Mouse (Mus musculus): ENCODE data around the gene Psmd12.
"Not testable (repeated sequence)": the region's sequence is repeated elsewhere in the genome, so short reads cannot be mapped to it uniquely, and the experiment has no call there.

The Psmd12 gene

DNA sequence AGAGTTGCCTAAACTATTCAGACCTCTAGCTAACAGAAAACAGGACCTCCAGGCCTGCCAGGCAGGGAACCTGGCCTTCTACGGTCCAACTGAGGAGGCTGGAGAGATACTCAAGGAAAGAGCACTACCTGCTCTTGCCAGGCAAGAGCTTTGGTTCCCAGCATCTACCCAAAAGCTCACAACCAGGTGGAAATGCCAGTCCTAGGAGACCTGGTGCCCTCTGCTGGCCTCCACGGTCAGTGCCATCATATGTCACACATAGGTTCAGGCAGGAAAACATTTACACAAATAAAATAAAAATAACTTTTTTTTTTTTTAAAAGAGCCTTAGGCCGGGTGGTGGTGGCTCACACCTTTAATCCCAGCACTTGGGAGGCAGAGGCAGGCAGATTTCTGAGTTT is 16.8 kb upstream of the Psmd12 start:
- no peak for DNase-seq (ENCODE audit: low read depth)

DNA sequence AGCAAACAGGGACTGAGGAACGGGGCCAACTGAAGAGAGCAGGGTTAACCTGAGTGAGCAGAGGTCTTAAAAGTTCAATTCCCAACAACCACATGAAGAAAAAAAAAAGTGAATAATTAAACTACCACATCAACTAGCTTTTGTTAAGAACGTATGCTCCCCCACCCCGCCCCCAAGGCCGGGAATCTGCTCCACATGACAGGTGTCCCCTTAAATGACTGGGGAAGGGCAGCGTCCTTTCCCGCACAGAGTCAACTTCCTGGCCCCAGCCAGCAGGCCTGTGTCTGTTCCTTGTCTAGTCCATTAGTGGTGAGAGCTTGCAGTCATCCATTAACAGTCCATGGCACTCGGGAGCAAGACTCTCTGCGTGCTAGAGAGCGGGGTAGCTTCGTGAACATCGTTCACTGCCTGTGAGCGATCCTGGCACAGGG is 16.0 kb upstream of the Psmd12 start:
- no peak for DNase-seq (ENCODE audit: low read depth)

DNA sequence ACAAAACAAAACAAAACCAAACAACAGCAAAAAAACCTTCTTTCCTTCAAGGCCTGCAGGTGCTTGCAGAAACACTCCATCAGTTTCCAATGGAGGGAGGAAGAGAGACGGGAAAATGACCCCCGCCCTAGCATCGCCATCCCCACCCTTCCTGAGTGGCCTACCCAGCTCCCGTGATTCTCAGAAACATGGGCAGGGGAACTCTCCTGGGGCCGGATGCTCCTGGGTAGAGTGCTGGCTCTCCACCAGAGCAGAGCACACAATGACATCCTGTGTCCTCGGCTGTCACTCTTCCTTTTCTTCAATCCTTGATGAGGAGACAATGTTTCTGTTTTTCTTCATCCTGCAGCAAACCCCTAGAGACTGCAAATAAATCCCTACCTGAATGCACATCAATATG is 15.1 kb upstream of the Psmd12 start:
- DNase-seq (ENCODE audit: low read depth) = no peak

DNA sequence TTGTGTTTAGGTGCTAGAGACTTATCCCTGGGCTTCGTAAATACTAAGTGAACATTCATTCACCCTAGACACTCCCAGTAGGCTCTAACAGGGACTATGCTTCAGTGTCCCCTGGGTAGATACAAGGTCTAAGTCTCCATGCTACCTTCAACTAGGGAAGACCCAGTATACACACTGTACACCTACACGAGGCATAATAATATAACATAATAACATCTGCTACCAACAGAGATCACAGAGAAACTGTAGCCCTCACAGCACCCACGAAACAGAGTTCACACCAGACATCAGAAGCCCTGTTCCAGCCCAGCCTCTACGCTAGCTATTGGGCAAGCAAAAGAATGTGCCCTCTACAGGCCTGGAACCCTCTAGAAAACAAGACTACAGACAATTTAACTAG is 14.2 kb upstream of the Psmd12 start:
- no peak for DNase-seq (ENCODE audit: low read depth)

DNA sequence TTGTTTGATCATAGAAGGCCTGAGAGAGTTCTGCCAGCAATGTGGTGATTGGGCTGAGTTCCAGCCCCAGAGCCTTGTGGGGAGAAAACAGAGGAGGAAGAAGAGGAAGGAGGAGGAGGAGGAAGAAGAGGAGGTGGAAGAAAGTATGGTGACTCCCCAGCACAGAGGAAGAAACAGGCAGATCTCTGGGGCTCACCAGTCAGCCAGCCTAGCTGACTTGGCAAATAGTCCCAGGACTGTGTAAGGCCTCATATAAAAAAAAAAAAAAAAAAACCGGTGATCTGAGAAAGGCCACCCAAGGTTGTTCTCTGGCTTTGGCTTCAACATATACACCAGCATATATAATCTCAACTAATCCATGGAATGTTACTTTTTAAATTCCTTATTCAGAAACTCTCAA is 13.3 kb upstream of the Psmd12 start:
- DNase-seq (ENCODE audit: low read depth) = no peak

DNA sequence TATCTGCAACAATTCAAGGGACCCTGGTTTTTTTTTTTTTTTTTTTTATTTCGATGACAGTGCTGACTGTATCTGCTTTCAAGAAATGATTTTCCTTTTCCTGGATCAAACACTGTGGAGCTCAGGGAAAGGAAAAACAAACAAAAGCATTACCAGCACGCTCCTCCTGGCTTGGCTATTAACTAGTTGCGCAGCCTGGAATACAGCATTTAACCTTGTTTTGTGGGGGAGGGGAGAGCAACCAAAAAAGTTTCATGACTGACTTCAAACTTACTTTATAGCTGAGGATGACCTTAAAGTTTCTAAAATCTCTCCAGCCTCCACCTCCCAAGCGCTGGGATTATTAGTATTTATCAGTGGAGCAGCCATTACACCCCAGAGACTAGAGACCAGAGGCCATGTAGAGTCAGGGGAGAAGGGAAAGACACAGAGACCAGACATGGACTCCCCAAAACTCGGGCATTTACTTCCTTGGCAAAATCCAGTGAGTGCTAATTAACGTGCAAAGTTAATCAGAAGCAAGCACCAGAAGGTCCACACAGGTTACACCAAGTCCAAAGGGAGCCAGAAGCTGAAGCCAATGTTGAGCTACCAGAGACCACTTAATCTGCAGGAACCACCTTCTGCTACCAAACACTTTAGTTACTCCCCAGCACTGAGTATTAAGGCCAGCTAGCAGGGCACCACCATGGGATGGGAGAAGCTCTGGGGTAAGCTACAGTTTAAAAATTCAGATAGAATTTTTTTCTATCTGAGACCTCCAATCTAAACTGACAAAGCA is 12.5 kb upstream of the Psmd12 start:
- no peak for DNase-seq (ENCODE audit: low read depth)

DNA sequence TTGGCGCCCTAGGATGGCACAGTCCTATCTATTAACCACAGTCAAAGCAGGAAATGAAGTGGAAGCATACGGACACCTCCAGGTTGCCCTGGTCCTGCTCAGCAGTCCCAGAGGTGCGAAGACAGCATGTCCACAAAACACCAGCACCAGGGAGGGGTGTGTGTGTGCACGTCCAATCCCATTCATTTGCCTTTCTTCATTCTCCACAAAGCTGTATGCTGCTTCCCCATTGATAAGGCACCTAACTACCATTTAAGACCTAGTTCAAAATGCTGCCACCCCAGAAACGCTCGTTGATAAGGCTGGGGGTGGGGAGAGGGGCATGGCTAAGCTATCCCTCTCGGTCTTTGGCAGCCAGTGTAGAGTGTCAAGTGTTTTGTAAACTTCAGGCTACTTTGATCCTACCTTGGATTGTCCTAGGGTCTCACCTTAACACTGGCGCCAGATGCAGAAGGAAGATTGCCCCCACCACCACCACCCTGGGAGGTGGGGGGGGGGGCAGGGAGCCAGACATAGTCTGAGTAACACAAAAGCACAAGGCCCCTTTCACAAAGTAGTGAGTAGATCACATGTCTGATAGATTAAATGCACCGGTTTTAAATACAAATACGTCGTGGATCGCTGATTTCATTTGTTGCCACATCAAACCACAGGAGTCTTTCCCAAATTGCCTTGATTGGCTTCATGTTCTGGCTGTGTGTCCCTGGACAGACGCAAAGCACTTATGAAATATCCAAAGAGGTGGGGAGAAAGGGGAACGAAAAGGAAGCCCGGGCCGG is 10.8 kb upstream of the Psmd12 start:
- DNase-seq (ENCODE audit: low read depth) = no peak

DNA sequence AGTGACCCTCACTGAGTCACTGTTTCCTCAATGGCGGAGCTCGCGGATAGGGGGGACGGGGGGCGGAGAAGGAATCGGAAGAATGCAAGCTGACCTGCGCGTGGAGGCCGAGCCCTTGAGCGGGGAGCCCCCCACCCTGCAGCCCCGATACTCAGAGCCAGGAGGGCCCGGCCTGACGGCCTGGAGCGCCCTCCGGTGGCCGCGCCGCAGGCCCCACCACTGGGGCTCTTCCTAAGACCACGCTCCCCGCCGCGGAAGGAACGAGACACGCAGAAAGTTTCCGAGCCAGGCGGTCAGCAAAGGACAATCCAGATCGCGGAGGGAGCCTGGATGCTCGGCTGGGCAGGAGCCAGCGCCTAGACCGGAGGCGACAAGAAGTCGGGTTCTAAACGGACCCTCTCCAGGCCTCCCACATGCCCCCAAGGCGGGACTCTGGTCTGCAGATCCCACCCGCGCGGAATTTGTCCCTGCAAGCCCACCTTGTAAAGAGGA is 10.2 kb upstream of the Psmd12 start:
- DNase-seq (ENCODE audit: low read depth) = no peak

DNA sequence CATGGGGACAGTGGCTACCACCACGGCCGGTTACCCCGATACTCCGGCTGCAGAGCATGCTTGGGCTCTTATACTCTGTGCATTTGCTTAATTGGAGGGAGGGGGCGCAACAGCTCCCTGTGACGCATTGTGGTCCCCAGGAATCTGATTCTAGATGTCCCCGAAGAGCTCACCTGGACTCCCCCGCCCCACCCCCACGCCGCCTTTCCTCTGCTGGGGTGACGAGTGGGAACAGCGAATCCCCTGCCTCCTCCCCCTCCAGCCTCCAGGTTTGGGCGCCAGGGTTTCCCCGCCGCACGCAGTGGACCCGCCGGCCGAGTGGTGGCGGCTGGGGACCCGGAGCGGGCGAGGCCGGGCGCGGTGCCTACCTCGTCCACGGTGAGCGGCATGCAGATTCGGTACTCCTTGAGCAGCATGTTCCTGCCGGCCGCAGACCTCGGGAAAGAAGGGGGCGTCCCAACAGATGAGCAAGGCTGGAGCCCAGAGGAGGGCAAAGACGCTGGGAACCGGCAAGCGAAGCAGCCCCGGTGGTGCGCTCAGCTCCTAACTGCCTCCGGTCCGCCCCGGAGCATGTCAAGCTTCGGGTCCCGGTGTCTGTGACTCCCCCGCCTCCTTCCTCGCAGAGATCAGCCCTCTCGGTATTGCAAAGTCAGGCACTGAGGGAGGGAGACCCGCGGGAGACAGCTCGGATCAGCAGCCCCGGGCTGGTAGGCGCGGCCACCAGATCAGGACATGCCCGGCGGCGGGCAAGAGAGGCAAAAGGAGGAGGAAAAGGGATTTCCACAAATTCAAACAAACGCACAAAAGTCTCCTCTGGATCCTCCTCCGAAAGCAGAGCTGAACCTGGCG is 9.5 kb upstream of the Psmd12 start:
- no peak for DNase-seq (ENCODE audit: low read depth)

DNA sequence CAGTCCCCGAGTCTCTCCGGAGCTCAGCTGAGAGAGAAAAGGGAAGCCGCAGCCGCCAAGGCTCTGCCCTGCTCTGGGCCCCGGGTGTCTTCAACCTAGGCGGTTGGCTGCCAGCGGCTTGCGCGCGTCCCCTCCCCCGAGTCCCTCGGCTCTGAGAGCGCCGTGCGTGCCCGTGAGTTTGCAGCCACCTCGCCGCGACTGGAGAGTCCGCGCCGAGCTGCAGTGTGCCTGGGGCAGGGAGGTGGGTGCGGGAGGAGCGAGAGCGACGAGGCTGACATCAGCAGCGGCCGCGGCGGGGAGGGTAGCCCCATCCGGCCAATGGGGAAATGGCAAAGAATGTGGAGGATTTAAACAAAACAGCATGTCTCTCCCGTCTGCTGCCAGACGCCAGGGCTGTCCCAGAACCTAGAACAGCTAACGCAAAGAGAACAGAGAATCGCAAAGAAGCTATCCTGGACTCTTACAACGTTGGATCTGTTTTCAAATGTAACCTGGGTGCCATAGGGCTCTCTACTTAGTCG is 8.7 kb upstream of the Psmd12 start, which contains the start of gene Pitpnc1:
Gene Pitpnc1, minus strand, starts transcription at position 179 of the 521 bp plus-strand sequence.
- peak; percentile 80 for DNase-seq (ENCODE audit: low read depth)

DNA sequence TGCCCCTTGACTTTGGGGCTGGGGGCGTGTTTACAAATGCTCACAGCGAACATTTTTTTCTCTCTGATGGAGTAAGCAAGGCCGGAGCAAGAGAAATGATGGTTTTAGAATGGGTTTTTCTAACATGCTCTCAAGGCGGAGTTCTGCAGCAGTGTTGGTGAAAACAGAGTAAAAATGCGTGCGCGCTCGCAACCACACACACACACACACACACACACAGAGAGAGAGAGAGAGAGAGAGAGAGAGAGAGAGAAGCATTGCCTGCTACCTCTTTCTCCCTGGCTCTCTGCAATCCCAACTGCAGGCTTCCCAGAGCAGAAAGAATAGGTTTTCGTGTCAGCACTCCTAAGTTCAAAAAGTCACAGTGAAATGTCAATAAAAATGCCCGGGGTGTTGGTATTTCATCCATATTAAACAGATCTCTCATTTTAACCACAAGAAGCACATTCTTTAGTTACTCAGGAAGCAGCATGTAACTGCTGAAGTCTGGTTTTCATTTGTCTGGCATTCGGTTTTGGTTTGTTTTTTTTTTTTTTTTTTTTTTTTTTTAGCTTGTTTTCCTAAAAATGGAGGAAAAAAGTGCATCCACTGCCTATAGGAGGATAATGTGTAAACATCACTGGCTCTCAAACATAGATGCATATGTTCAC is 8.1 kb upstream of the Psmd12 start:
- DNase-seq (ENCODE audit: low read depth) = no peak

DNA sequence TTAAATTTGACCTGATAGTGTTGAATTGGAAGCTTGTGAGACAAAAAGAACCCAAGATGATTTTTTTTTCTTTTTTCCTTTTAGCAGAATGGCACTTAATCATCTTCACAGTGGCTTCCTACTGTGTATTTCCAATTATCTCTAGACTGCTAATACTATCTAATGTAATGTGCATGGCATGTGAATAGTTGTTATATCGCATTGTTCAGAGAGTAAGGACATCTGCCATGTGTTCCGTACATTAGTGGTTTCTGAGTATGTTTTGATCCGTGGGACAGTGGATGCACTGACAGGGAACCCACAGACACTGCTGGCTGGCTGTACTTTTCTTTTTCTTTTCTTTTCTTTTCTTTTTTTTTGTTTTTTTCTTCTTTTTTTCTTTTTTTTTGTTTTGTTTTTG is 7.0 kb upstream of the Psmd12 start:
- DNase-seq (ENCODE audit: low read depth) = no peak

DNA sequence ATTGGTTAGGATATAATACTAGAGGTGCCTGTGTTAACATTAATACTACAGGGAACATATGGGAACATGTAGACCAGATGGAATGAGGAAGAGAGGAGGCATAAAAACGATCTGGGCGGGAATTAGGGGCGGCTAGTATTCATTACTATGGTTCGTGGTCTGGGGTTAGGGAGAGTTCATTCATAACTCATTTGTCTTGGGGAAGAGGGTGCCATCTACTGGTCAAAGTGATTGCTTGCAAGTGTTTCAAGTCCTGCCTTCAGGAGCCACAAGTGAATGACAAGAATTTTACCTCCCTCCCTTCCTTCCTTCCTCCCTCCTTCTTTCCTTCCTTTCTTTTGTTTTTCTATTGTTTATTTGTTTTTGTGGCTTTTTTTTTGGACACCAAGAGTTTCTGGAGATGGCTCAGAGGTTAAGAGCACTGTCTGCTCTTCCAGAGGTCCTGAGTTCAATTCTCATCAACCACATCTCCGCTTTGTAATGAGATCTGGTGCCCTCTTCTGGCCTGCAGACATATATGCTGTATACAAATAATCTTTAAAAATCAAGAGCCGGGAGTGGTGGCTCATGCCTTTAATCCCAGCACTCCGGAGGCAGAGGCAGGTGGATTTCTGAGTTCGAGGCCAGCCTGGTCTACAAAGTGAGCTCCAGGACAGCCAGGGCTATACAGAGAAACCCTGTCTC is 6.0 kb upstream of the Psmd12 start:
- peak; percentile 86 for DNase-seq (ENCODE audit: low read depth)

DNA sequence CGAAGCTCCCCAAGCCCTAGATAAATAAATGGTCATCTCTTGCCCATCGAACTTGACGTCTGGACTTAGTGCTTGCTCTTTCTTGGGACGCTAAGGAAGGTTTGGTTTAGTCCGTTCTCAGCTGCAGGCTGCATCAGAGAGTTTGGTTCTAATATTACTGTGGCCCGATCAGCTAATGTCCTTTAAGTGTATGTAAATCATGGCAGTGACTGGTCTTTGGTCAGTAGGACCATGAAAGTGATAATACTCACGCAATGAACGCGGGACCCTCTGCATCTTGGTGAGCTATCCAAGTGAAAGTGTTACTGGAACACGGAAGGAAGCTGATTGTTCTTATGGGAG is 549 bp downstream of the Psmd12 start:
- DNase-seq (ENCODE audit: low read depth) = no peak

DNA sequence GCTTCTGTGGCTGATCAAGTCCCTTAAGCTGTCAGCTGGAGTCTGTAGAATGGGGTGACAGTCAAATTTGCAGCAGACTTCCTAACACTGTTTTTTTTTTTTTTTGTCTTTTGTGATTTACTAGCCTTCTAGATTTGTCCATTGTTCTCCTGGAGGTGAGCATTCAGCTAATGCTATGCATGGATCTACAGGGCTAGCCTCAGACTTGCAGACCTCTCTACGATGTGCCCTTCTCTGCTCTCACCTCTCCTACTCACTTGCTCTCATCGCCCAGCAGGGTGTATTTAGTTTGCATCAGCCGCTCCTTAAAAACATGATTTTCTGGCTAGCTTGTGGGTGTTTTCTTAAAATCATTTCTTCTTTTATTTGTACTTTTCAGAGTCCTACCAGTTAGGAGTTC is 5.1 kb downstream of the Psmd12 start:
- no peak for DNase-seq (ENCODE audit: low read depth)

DNA sequence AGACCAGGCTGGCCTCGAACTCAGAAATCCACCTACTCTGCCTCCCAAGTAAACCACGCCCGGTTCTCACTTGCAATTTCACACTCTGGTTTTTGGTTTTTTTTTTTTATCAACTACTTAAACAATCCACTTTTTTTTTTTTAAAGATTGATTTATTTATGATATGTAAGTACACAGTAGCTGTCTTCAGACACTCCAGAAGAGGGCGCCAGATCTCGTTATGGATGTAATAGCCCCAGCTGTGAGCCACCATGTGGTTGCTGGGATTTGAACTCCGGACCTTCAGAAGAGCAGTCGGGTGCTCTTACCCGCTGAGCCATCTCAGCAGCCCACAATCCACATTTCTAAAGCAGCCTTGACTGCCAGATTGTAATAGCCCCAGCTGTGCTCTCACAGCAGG is 23.5 kb downstream of the Psmd12 start:
- DNase-seq (ENCODE audit: low read depth) = no peak

DNA sequence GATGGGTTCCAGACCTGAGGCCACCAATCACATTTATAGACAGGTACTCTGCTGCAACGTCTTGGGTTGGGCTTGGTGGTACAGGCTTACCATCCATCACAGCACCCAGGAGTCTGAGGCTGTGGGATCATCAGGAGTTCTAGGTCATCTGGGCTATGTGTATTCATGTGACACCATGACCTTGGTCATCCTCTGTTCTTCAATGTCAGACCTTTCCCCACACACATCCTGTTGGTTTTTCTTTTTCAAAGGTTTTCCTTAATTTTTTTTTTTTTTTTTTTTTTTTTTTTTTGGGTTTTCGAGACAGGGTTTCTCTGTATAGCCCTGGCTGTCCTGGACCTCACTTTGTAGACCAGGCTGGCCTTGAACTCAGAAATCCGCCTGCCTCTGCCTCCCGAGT is 25.1 kb downstream of the Psmd12 start:
- not testable (repeated sequence) for DNase-seq (ENCODE audit: low read depth)

DNA sequence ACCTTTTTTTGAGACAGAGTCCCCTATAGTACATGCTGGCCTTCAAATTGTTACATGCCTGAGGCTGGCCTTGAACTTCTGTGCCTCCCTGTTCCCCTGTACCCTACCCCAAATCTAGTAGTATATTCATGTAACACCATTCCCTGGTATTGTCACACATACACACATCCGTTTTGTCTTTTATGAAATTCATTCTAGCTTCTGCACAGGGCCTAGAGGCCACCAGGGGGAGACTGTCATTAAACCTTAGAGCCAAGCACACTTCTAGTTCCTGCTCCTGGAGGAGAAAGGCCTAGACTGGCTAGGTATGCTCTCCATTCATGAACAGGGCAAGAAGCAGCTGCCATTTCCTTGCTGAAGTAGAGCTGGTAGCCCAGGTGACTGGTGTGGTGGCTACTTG is 27.0 kb downstream of the Psmd12 start:
- DNase-seq (ENCODE audit: low read depth) = peak; percentile 47

DNA sequence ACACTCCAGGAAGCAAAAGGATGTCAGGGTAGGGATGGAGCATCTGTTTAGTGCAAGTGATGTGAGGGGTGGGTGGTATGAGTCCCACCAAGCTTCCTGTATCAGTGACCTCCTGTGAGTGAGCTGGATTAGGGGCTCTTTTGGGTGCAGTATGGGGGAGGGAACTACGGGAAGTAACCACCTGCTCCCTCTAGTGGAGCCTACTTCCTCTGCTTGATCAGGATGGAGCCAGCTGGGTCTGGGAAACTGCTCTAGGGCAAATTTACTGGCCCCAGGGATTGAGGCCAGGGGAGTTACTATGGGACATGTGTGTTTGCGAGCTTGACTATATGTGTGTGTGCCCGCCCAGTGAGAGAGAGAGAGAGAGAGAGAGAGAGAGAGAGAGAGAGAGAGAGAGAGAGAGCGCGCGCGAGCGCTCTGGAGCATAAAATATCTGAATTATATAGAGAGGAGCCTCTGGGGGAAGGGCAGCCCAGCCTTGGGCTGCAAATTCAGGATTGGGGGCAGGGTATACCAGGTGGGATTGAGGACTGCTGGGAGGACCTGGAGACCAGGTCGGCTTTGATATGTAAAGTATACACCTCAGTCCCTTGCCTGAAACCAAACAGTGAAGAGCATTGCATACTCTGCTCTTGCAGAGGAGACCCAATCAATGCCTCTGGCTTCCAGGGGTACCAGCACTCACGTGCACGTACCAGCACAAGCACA is 30.5 kb downstream of the Psmd12 start:
- DNase-seq (ENCODE audit: low read depth) = no peak
